Mouse (Mus musculus) limb, embryonic 11.5 days (tissue): ENCODE data around the gene Bbs1. TPM values are rescaled to one million over a fixed set of nuclear protein-coding genes. Genes with fewer than 3 reads are reported as not detected.
"Not testable (repeated sequence)": the region's sequence is repeated elsewhere in the genome, so short reads cannot be mapped to it uniquely, and the experiment has no call there.

Source experiments
- ATAC-seq: fragments of 200-750 bp; cut with Nextera tagmentation; 2 replicates; pipeline ENCODE4 v1.8.0; 2017; ENCODE audit warnings: low read depth; ENCODE audit not compliant: insufficient number of reproducible peaks, low FRiP score, low TSS enrichment
- DNase-seq: peaks from one replicate; pipeline ENCODE4 v3.0.0-alpha.2; 2015; ENCODE audit warnings: low spot score
- H3K27ac ChIP-seq: fragments of 300-500 bp; sonication (generic); replicated peaks from 2 replicates; pipeline ENCODE4 v1.5.1; 2014; ENCODE audit warnings: low read depth, mild to moderate bottlenecking, low read length
- H3K27me3 ChIP-seq: fragments of 300-500 bp; sonication (generic); 2 replicates; pipeline ENCODE4 v1.6.1; 2014; ENCODE audit warnings: mild to moderate bottlenecking, low read length, mixed read lengths; ENCODE audit not compliant: control insufficient read depth, insufficient read depth
- H3K36me3 ChIP-seq: fragments of 300-500 bp; sonication (generic); 2 replicates; pipeline ENCODE4 v1.6.1; 2014; ENCODE audit warnings: mild to moderate bottlenecking, low read length, moderate library complexity, mixed read lengths; ENCODE audit not compliant: control insufficient read depth, insufficient read depth
- H3K4me1 ChIP-seq: fragments of 300-500 bp; sonication (generic); 2 replicates; pipeline ENCODE4 v1.6.1; 2014; ENCODE audit warnings: low read length, mixed read lengths; ENCODE audit not compliant: control insufficient read depth, insufficient read depth
- H3K4me2 ChIP-seq: fragments of 300-500 bp; sonication (generic); 2 replicates; pipeline ENCODE4 v1.6.1; 2014; ENCODE audit warnings: low read depth, mild to moderate bottlenecking, moderate library complexity; ENCODE audit not compliant: severe bottlenecking
- H3K4me3 ChIP-seq: fragments of 300-500 bp; sonication (generic); 2 replicates; pipeline ENCODE4 v1.5.1; 2014; ENCODE audit warnings: low read depth, low read length
- H3K9ac ChIP-seq: fragments of 300-500 bp; sonication (generic); 2 replicates; pipeline ENCODE4 v1.6.1; 2014; ENCODE audit warnings: mild to moderate bottlenecking, low read length
- H3K9me3 ChIP-seq: fragments of 300-500 bp; sonication (generic); 2 replicates; pipeline ENCODE4 v1.6.1; 2016; ENCODE audit warnings: low read length; ENCODE audit not compliant: control insufficient read depth
- WGBS: fragments of 180-500 bp; shearing (Covaris S2); extraction: QIAGEN DNeasy Blood & Tissue Kit; methylation state at CpG from one replicate; pipeline ENCODE4 v1.1.7; 2014; 5-methylcytosine and 5-hydroxymethylcytosine counted together
- polyA plus RNA-seq: library from polyadenylated mRNA; unstranded; fragments of >200 nt; fragmentation: Nextera tagmentation; extraction: Ambion mirVana; gene quantifications from 2 replicates; pipeline ENCODE4 v1.2.1, GENCODE M21; 2014

Bbs1 gene
- 4.3 and 4.9 TPM in 2 replicates for polyA plus RNA-seq

GRCm38 (mm10) chr19:4905979-4906794, at the start of gene Bbs1:
Bbs1 (minus strand) TSS chr19:4906628.
- H3K4me3 ChIP-seq, result peak within 1 kb of the TSS; percentile 67
- peak within 1 kb of the TSS; percentile 43 for H3K4me2 ChIP-seq
- H3K4me1 ChIP-seq, result no peaks in the 10 kb centered on the region
- peak within 1 kb of the TSS; percentile 60 for H3K9ac ChIP-seq
- ATAC-seq, result 0 out of 2 replicates have a peak, but pooled peaks have one; percentile 39
- no peaks in the 10 kb centered on the region for H3K9me3 ChIP-seq
- H3K27ac ChIP-seq, result no peak within 1 kb of the TSS
- no peaks in the 10 kb centered on the region for H3K27me3 ChIP-seq
- peaks cover 3% of the 10 kb centered on the region for H3K36me3 ChIP-seq
- 9% methylated on average over 31 of the region's 31 CpGs for WGBS
- peak; percentile 91 for DNase-seq

DNA sequence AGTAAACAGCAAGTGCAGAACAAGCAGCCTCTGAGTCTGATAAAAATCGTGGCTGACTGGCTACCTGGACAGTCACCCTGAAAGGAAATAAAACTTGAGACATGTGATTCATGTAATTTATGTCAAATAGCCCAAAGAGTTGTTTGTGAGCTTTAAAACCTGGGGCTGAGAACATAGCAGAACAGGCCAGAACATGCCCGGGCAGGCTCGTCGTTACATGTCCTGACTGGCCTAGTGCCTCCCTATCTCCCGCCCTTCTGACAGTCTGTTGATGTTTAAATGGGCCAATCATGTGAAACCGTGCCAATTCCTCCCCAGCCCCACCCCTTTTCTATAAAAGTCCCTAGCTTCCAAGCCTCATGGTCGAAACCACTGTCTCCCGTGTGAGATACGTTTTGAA, 42.2 kb upstream of the Bbs1 start:
- not testable (repeated sequence) for ATAC-seq

GRCm38 (mm10) chr19:4945540-4945939, 39.1 kb upstream of the Bbs1 start:
- WGBS, result 48% methylated on average over 6 of the region's 6 CpGs
- Histone ChIP-seq H3K4me1 (peaks cover 10% of the 10 kb centered on the region; the same call in 1 of the 2 replicates), H3K4me3 (no peak overlapping the region), H3K27me3 (0 out of 2 replicates have a peak, but pooled peaks cover 4% of the 10 kb centered on the region), H3K4me2 (no peak overlapping the region), H3K27ac (no peak overlapping the region), H3K36me3 (no peaks in the 10 kb centered on the region), H3K9me3 (no peaks in the 10 kb centered on the region), H3K9ac (no peak overlapping the region)
- ATAC-seq (no peak), DNase-seq (no peak)

More for the DNA sequence above, 42.2 kb upstream of the Bbs1 start:
- H3K9me3 ChIP-seq, H3K4me3 ChIP-seq, H3K4me1 ChIP-seq, H3K9ac ChIP-seq, DNase-seq, H3K27ac ChIP-seq, H3K27me3 ChIP-seq, H3K4me2 ChIP-seq, H3K36me3 ChIP-seq: not testable (repeated sequence)
- WGBS, result 84% methylated on average over 9 of the region's 9 CpGs

GRCm38 (mm10) chr19:4943253-4943588, 36.8 kb upstream of the Bbs1 start:
- Histone ChIP-seq H3K9me3 (no peaks in the 10 kb centered on the region), H3K4me3 (peak overlapping the region; percentile 67), H3K4me2 (peak overlapping the region; percentile 94), H3K27me3 (0 out of 2 replicates have a peak, but pooled peaks cover 4% of the 10 kb centered on the region), H3K27ac (no peak overlapping the region), H3K4me1 (peaks cover 10% of the 10 kb centered on the region; the same call in 1 of the 2 replicates), H3K36me3 (no peaks in the 10 kb centered on the region), H3K9ac (no peak overlapping the region)
- ATAC-seq (no peak), DNase-seq (no peak)
- 8% methylated on average over 13 of the region's 13 CpGs for WGBS

DNA sequence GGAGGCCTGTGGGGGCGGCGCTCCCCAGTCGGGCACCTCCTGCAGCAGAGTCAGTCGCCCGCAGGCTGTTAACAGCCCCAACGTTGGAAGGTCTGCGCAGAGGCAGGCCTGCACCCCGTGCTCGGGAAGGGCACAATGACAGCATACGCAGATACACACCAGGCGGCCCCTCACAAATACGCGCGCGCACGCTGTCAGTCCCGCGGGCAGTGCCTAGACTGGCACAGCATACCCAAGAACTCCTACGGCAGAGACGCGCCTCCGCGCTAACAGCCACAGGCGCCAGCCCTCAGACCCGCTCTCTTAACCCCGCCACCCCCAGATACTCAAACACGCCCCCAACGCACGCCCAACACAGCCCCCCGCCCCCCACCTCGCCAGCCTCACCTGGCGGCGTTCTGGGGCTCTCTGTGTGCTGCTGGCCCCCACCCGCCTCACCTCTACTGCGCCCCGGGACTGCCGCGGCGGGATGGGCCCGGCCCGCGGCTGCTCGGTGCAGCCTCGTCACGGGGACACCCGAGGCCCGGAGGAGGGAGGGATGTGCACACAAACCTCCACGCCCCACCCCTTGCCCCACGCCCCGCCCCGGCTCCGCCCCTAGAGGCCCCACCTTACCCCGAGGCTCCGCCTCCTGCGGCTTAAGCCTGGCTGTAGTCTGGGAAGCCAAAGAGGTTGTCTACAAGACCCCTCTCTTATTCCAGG, 36.3 kb upstream of the Bbs1 start, which contains the start of gene Peli3:
Gene Peli3, minus strand, starts transcription at position 577 of the 702 bp plus-strand sequence.
- Histone ChIP-seq H3K36me3 (no peaks in the 10 kb centered on the region), H3K27ac (no peak within 1 kb of the TSS), H3K4me1 (peaks cover 10% of the 10 kb centered on the region; the same call in 1 of the 2 replicates), H3K4me2 (peak within 1 kb of the TSS; percentile 94), H3K9me3 (no peaks in the 10 kb centered on the region), H3K4me3 (peak within 1 kb of the TSS; percentile 67), H3K27me3 (0 out of 2 replicates have a peak, but pooled peaks cover 4% of the 10 kb centered on the region), H3K9ac (peak within 1 kb of the TSS; percentile 60)
- peak; percentile 92 for ATAC-seq
- peak; percentile 89 for DNase-seq
- under 1% methylated on average over 51 of the region's 55 CpGs for WGBS

GRCm38 (mm10) chr19:4937444-4938310, 31.2 kb upstream of the Bbs1 start:
- no peak overlapping the region for H3K4me3 ChIP-seq
- 0 out of 2 replicates have a peak, but pooled peaks cover 4% of the 10 kb centered on the region for H3K27me3 ChIP-seq
- DNase-seq (no peak), ATAC-seq (no peak)
- 82% methylated on average over 17 of the region's 17 CpGs for WGBS
- no peaks in the 10 kb centered on the region for H3K36me3 ChIP-seq
- no peaks in the 10 kb centered on the region for H3K9me3 ChIP-seq
- peaks cover 6% of the 10 kb centered on the region; the same call in 1 of the 2 replicates for H3K4me1 ChIP-seq
- H3K4me2 ChIP-seq, result no peak overlapping the region
- H3K27ac ChIP-seq, result no peak overlapping the region
- H3K9ac ChIP-seq, result no peak overlapping the region

GRCm38 (mm10) chr19:4936896-4937295, 30.5 kb upstream of the Bbs1 start:
- Histone ChIP-seq H3K27me3 (no peaks in the 10 kb centered on the region), H3K4me1 (no peaks in the 10 kb centered on the region), H3K27ac (no peak overlapping the region), H3K9me3 (no peaks in the 10 kb centered on the region), H3K36me3 (no peaks in the 10 kb centered on the region), H3K4me3 (no peak overlapping the region), H3K9ac (no peak overlapping the region), H3K4me2 (no peak overlapping the region)
- 94% methylated on average over 2 of the region's 2 CpGs for WGBS
- no peak for ATAC-seq
- DNase-seq, result no peak
